Mouse (Mus musculus): Measurements from ENCODE around the gene Akap4. TPM values are rescaled to one million over a fixed set of nuclear protein-coding genes. Genes with fewer than 3 reads are reported as not detected.

The Akap4 gene
- not detected in 2 replicates for polyA plus RNA-seq (2015; fragmentation: Nextera tagmentation; extraction: Ambion mirVana)

- Histone ChIP-seq H3K27ac (no peak within 1 kb of the TSS), H3K36me3 (no peaks in the 10 kb centered on the region), H3K4me1 (no peaks in the 10 kb centered on the region), H3K4me2 (no peak within 1 kb of the TSS), H3K27me3 (no peaks in the 10 kb centered on the region), H3K9me3 (no peaks in the 10 kb centered on the region), H3K9ac (no peak within 1 kb of the TSS), H3K4me3 (no peak within 1 kb of the TSS)
- WGBS = 93% methylated on average over 1 of the region's 1 CpGs
- no peak for ATAC-seq (ENCODE audit: insufficient number of reproducible peaks, low FRiP score, low TSS enrichment, low read depth)
These were observed at the start of gene Akap4 for GRCm38 (mm10) chrX:7067219-7067618. Akap4 (plus strand) TSS chrX:7067519.

- H3K9ac ChIP-seq = no peak within 1 kb of the TSS
- H3K9me3 ChIP-seq = no peaks in the 10 kb centered on the region
- no peak within 1 kb of the TSS for H3K4me2 ChIP-seq
- H3K4me1 ChIP-seq = no peaks in the 10 kb centered on the region
- no peaks in the 10 kb centered on the region for H3K36me3 ChIP-seq
- H3K27me3 ChIP-seq = no peaks in the 10 kb centered on the region
- no peak within 1 kb of the TSS for H3K4me3 ChIP-seq
- ATAC-seq (ENCODE audit: insufficient number of reproducible peaks, low FRiP score, low TSS enrichment, low read depth) = no peak
- no peak within 1 kb of the TSS for H3K27ac ChIP-seq
- 91% methylated on average over 19 of the region's 19 CpGs for WGBS
These were observed 25.8 kb upstream of the Akap4 start, which contains the start of gene Ccnb3 for GRCm38 (mm10) chrX:7041519-7041918. Ccnb3 (minus strand) TSS chrX:7041619.

- no peak overlapping the region for H3K9ac ChIP-seq
- no peak for ATAC-seq (ENCODE audit: insufficient number of reproducible peaks, low FRiP score, low TSS enrichment, low read depth)
- no peaks in the 10 kb centered on the region for H3K4me1 ChIP-seq
- no peak overlapping the region for H3K4me3 ChIP-seq
- H3K36me3 ChIP-seq = no peaks in the 10 kb centered on the region
- no peaks in the 10 kb centered on the region for H3K27me3 ChIP-seq
- no peaks in the 10 kb centered on the region for H3K9me3 ChIP-seq
- H3K4me2 ChIP-seq = no peak overlapping the region
- H3K27ac ChIP-seq = no peak overlapping the region
These were observed 10.3 kb upstream of the Akap4 start for GRCm38 (mm10) chrX:7057056-7057455.

- Histone ChIP-seq H3K27ac (no peak overlapping the region), H3K9ac (no peak overlapping the region), H3K4me3 (no peak overlapping the region), H3K36me3 (no peaks in the 10 kb centered on the region), H3K4me1 (no peaks in the 10 kb centered on the region), H3K9me3 (no peaks in the 10 kb centered on the region), H3K4me2 (no peak overlapping the region), H3K27me3 (no peaks in the 10 kb centered on the region)
- no peak for ATAC-seq (ENCODE audit: insufficient number of reproducible peaks, low FRiP score, low TSS enrichment, low read depth)
- 75% methylated on average over 2 of the region's 2 CpGs for WGBS
These were observed 9.7 kb upstream of the Akap4 start for GRCm38 (mm10) chrX:7057634-7058033.

- no peak for ATAC-seq (ENCODE audit: insufficient number of reproducible peaks, low FRiP score, low TSS enrichment, low read depth)
- no peaks in the 10 kb centered on the region for H3K36me3 ChIP-seq
These were observed 3.2 kb upstream of the Akap4 start for GRCm38 (mm10) chrX:7064109-7064508.

GRCm38 (mm10) chrX:7068002-7068401 is 683 bp downstream of the Akap4 start:
- no peaks in the 10 kb centered on the region for H3K9me3 ChIP-seq
- H3K4me2 ChIP-seq = no peak overlapping the region
- H3K27ac ChIP-seq = no peak overlapping the region
- no peaks in the 10 kb centered on the region for H3K27me3 ChIP-seq
- no peak overlapping the region for H3K4me3 ChIP-seq
- no peaks in the 10 kb centered on the region for H3K4me1 ChIP-seq
- no peaks in the 10 kb centered on the region for H3K36me3 ChIP-seq
- no peak for ATAC-seq (ENCODE audit: insufficient number of reproducible peaks, low FRiP score, low TSS enrichment, low read depth)
- H3K9ac ChIP-seq = no peak overlapping the region
- 75% methylated on average over 2 of the region's 2 CpGs for WGBS

More at GRCm38 (mm10) chrX:7064109-7064508, 3.2 kb upstream of the Akap4 start:
- Histone ChIP-seq H3K27me3 (no peaks in the 10 kb centered on the region), H3K4me2 (no peak overlapping the region), H3K9me3 (no peaks in the 10 kb centered on the region), H3K9ac (no peak overlapping the region), H3K4me1 (no peaks in the 10 kb centered on the region), H3K4me3 (no peak overlapping the region), H3K27ac (no peak overlapping the region)

GRCm38 (mm10) chrX:7079820-7080429 is 12.6 kb downstream of the Akap4 start:
- 49% methylated on average over 6 of the region's 6 CpGs for WGBS
- H3K4me1 ChIP-seq = no peaks in the 10 kb centered on the region
- no peak overlapping the region for H3K27ac ChIP-seq
- H3K36me3 ChIP-seq = no peaks in the 10 kb centered on the region
- ATAC-seq (ENCODE audit: insufficient number of reproducible peaks, low FRiP score, low TSS enrichment, low read depth) = no peak
- H3K27me3 ChIP-seq = no peaks in the 10 kb centered on the region
- H3K9ac ChIP-seq = no peak overlapping the region
- H3K4me3 ChIP-seq = no peak overlapping the region
- H3K4me2 ChIP-seq = no peak overlapping the region
- no peaks in the 10 kb centered on the region for H3K9me3 ChIP-seq

- ATAC-seq (ENCODE audit: insufficient number of reproducible peaks, low FRiP score, low TSS enrichment, low read depth) = no peak
- no peak overlapping the region for H3K27ac ChIP-seq
- 83% methylated on average over 1 of the region's 1 CpGs for WGBS
- H3K27me3 ChIP-seq = no peaks in the 10 kb centered on the region
- H3K4me1 ChIP-seq = no peaks in the 10 kb centered on the region
- no peak overlapping the region for H3K9ac ChIP-seq
- H3K9me3 ChIP-seq = no peaks in the 10 kb centered on the region
- no peak overlapping the region for H3K4me2 ChIP-seq
- no peaks in the 10 kb centered on the region for H3K36me3 ChIP-seq
- no peak overlapping the region for H3K4me3 ChIP-seq
These were observed 18.6 kb downstream of the Akap4 start for GRCm38 (mm10) chrX:7085878-7086277.

- H3K9me3 ChIP-seq = no peaks in the 10 kb centered on the region
- H3K9ac ChIP-seq = no peak overlapping the region
- no peaks in the 10 kb centered on the region for H3K4me1 ChIP-seq
- H3K27me3 ChIP-seq = no peaks in the 10 kb centered on the region
- H3K36me3 ChIP-seq = no peaks in the 10 kb centered on the region
- no peak overlapping the region for H3K4me3 ChIP-seq
- H3K4me2 ChIP-seq = no peak overlapping the region
- no peak for ATAC-seq (ENCODE audit: insufficient number of reproducible peaks, low FRiP score, low TSS enrichment, low read depth)
- H3K27ac ChIP-seq = no peak overlapping the region
These were observed 23.0 kb downstream of the Akap4 start for GRCm38 (mm10) chrX:7090323-7090722.

- Histone ChIP-seq H3K9ac (no peak overlapping the region), H3K4me1 (no peaks in the 10 kb centered on the region), H3K27ac (no peak overlapping the region), H3K9me3 (no peaks in the 10 kb centered on the region), H3K36me3 (no peaks in the 10 kb centered on the region), H3K27me3 (no peaks in the 10 kb centered on the region), H3K4me2 (no peak overlapping the region), H3K4me3 (no peak overlapping the region)
- ATAC-seq (ENCODE audit: insufficient number of reproducible peaks, low FRiP score, low TSS enrichment, low read depth) = no peak
These were observed 35.0 kb downstream of the Akap4 start for GRCm38 (mm10) chrX:7102280-7102679.

- Histone ChIP-seq H3K27ac (no peak overlapping the region), H3K4me1 (no peaks in the 10 kb centered on the region), H3K36me3 (no peaks in the 10 kb centered on the region), H3K4me2 (no peak overlapping the region), H3K27me3 (no peaks in the 10 kb centered on the region), H3K9me3 (no peaks in the 10 kb centered on the region), H3K9ac (no peak overlapping the region), H3K4me3 (no peak overlapping the region)
- no peak for ATAC-seq (ENCODE audit: insufficient number of reproducible peaks, low FRiP score, low TSS enrichment, low read depth)
- 78% methylated on average over 3 of the region's 3 CpGs for WGBS
These were observed 47.6 kb downstream of the Akap4 start for GRCm38 (mm10) chrX:7114885-7115284.

- peak; percentile 48; the same call in 1 of the 2 replicates for ATAC-seq (ENCODE audit: insufficient number of reproducible peaks, low FRiP score, low TSS enrichment, low read depth)
- H3K4me3 ChIP-seq = no peak overlapping the region
- WGBS = 45% methylated on average over 4 of the region's 4 CpGs
- no peak overlapping the region for H3K27ac ChIP-seq
- no peak overlapping the region for H3K9ac ChIP-seq
- no peak overlapping the region for H3K4me2 ChIP-seq
- no peaks in the 10 kb centered on the region for H3K27me3 ChIP-seq
- no peaks in the 10 kb centered on the region for H3K36me3 ChIP-seq
- no peaks in the 10 kb centered on the region for H3K4me1 ChIP-seq
- H3K9me3 ChIP-seq = no peaks in the 10 kb centered on the region
These were observed 54.4 kb downstream of the Akap4 start for GRCm38 (mm10) chrX:7121618-7122280.

All from limb, embryonic 15.5 days (tissue).